Mouse (Mus musculus) stomach, embryonic 15.5 days (tissue): ENCODE results near the gene Nxnl1. TPM values are rescaled to one million over a fixed set of nuclear protein-coding genes. Genes with fewer than 3 reads are reported as not detected.

Experiments
- ATAC-seq: fragments of 200-750 bp; cut with Nextera tagmentation; 2 replicates; pipeline ENCODE4 v1.8.0; 2017; ENCODE audit warnings: low read depth, moderate number of reproducible peaks, moderate TSS enrichment; ENCODE audit not compliant: insufficient read depth, low FRiP score
- H3K27ac ChIP-seq: fragments of 300-500 bp; sonication (generic); 2 replicates; pipeline ENCODE4 v1.5.1; 2015; ENCODE audit warnings: mild to moderate bottlenecking, inconsistent platforms
- H3K27me3 ChIP-seq: fragments of 300-500 bp; sonication (generic); replicated peaks from 2 replicates; pipeline ENCODE4 v1.6.1; 2015; ENCODE audit warnings: inconsistent platforms
- H3K36me3 ChIP-seq: fragments of 300-500 bp; sonication (generic); 2 replicates; pipeline ENCODE4 v1.6.1; 2015; ENCODE audit warnings: inconsistent platforms
- H3K4me1 ChIP-seq: fragments of 300-500 bp; sonication (generic); 2 replicates; pipeline ENCODE4 v1.6.1; 2015; ENCODE audit warnings: inconsistent platforms
- H3K4me2 ChIP-seq: fragments of 300-500 bp; sonication (generic); 2 replicates; pipeline ENCODE4 v1.6.1; 2015; ENCODE audit warnings: mild to moderate bottlenecking, inconsistent platforms
- H3K4me3 ChIP-seq: fragments of 300-500 bp; sonication (generic); replicated peaks from 2 replicates; pipeline ENCODE4 v1.5.1; 2015; ENCODE audit warnings: inconsistent platforms
- H3K9ac ChIP-seq: fragments of 300-500 bp; sonication (generic); 2 replicates; pipeline ENCODE4 v1.6.1; 2015; ENCODE audit warnings: inconsistent platforms
- H3K9me3 ChIP-seq: fragments of 300-500 bp; sonication (generic); 2 replicates; pipeline ENCODE4 v1.6.1; 2016; ENCODE audit warnings: inconsistent platforms
- WGBS: fragments of 180-500 bp; shearing (Covaris S2); methylation state at CpG from one replicate; pipeline ENCODE4 v1.1.7; 2015; 5-methylcytosine and 5-hydroxymethylcytosine counted together
- polyA plus RNA-seq: library from polyadenylated mRNA; unstranded; fragments of >200 nt; fragmentation: Nextera tagmentation; extraction: Ambion mirVana; gene quantifications from 2 replicates; pipeline ENCODE4 v1.2.1, GENCODE M21; 2015

Nxnl1 gene
- polyA plus RNA-seq, 1 experiment from 2014 or later = 0.15 TPM

DNA sequence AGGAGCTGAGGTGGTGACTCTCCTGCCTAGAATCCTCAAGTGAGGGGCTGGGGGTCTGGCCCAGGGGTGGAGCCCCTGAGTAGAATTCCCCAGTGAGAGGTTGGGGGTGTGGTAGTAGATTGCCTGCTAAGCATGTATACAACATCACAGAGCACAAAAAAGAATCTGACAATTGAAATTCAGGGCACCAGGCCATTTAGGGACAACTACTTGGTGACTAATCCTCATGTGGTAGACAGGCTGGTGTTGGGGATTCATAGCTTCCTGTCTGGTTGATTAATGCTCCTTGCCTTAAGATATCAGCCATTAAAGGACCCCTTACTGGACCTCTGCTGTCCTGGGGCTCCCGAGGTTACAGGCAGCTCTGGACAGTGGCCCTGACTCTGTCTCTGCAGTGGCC lies 12.6 kb upstream of the Nxnl1 start:
- Histone ChIP-seq H3K9me3 (no peaks in the 10 kb centered on the region), H3K27me3 (no peaks in the 10 kb centered on the region), H3K36me3 (no peaks in the 10 kb centered on the region), H3K9ac (no peak overlapping the region), H3K4me1 (no peaks in the 10 kb centered on the region), H3K4me2 (no peak overlapping the region), H3K27ac (no peak overlapping the region), H3K4me3 (no peak overlapping the region)
- ATAC-seq = no peak
- 58% methylated on average over 1 of the region's 1 CpGs for WGBS

- H3K9ac ChIP-seq = no peak overlapping the region
- H3K36me3 ChIP-seq = no peaks in the 10 kb centered on the region
- no peak overlapping the region for H3K27ac ChIP-seq
- no peak for ATAC-seq
- H3K9me3 ChIP-seq = no peaks in the 10 kb centered on the region
- WGBS = 69% methylated on average over 4 of the region's 4 CpGs
- H3K4me2 ChIP-seq = no peak overlapping the region
- no peaks in the 10 kb centered on the region for H3K4me1 ChIP-seq
- H3K27me3 ChIP-seq = no peaks in the 10 kb centered on the region
- H3K4me3 ChIP-seq = no peak overlapping the region
Measured at GRCm38 (mm10) chr8:71577856-71578387, 11.5 kb upstream of the Nxnl1 start.

DNA sequence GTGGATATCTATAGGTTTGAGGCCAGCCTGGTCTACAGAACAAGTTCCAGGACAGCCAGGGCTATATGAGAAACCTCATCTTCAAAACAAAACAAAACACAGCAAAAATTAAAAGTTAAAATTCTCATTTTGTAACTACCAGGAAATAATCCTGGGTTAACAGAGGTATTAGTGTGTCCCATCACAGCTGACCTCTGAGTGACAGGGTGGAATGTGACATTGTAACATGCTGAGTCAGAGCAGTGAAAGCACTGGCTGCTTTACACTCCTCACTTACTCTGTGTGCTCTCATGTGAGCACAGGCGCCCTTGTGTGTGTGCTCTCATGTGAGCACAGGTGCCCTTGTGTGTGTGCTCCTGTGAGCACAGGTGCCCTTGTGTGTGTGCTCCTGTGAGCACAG lies 8.6 kb upstream of the Nxnl1 start:
- no peak for ATAC-seq
- Histone ChIP-seq H3K36me3 (no peaks in the 10 kb centered on the region), H3K4me2 (no peak overlapping the region), H3K4me1 (peaks cover 7% of the 10 kb centered on the region; the same call in 1 of the 2 replicates), H3K27ac (no peak overlapping the region), H3K27me3 (no peaks in the 10 kb centered on the region), H3K4me3 (no peak overlapping the region), H3K9ac (no peak overlapping the region), H3K9me3 (no peaks in the 10 kb centered on the region)
- WGBS = 57% methylated on average over 1 of the region's 1 CpGs

DNA sequence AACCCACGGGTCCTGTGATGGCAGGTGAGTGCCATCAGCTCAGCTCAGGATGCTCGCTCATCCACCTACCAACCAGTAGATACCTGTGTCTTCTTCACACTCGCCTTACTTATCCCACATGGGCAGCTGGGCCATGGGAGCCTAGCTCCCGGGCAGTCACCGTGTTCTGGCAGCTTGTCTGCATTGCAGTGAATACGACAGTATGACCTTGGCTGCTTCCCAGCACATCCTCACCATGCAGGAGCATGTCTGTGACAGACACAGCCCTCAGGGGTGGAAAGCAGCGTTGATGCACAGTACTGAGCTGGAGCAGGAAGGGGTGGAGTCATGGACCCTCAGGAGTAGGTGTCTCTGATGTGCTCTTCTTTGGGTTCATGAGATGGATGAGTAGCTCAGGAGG lies 8.0 kb upstream of the Nxnl1 start:
- no peak for ATAC-seq
- Histone ChIP-seq H3K27ac (no peak overlapping the region), H3K9me3 (no peaks in the 10 kb centered on the region), H3K4me1 (peaks cover 7% of the 10 kb centered on the region; the same call in 1 of the 2 replicates), H3K27me3 (no peaks in the 10 kb centered on the region), H3K9ac (no peak overlapping the region), H3K4me3 (no peak overlapping the region), H3K4me2 (no peak overlapping the region), H3K36me3 (no peaks in the 10 kb centered on the region)
- 70% methylated on average over 7 of the region's 7 CpGs for WGBS

GRCm38 (mm10) chr8:71572847-71573633 lies 6.6 kb upstream of the Nxnl1 start:
- Histone ChIP-seq H3K4me2 (no peak overlapping the region), H3K27me3 (no peaks in the 10 kb centered on the region), H3K36me3 (no peaks in the 10 kb centered on the region), H3K4me3 (no peak overlapping the region), H3K9me3 (no peaks in the 10 kb centered on the region), H3K4me1 (peaks cover 17% of the 10 kb centered on the region), H3K27ac (peak overlapping the region; percentile 52), H3K9ac (no peak overlapping the region)
- 63% methylated on average over 9 of the region's 9 CpGs for WGBS
- no peak for ATAC-seq

DNA sequence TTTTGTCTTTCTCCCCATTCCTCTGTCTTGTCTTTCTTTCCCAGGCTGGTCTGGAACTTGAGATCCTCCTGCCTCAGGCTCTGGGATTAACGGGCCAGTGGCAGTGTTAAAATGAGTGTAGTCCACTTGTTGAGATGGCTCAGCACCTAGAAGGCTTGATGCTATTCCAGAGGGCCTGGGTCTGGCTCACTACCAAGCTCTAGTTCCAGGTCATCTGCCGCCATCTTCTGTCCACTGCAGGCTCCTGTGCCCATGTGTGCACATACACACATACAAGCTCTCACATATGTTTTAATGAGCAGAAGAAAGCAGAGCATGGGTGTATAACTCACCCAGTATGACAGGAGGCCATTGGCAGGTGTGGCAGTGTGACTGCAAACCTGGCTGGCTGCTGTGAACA lies 5.7 kb upstream of the Nxnl1 start:
- H3K27me3 ChIP-seq = no peaks in the 10 kb centered on the region
- H3K4me2 ChIP-seq = no peak overlapping the region
- ATAC-seq = no peak
- peaks cover 17% of the 10 kb centered on the region for H3K4me1 ChIP-seq
- 0 out of 2 replicates have a peak overlapping the region, but pooled peaks have one; percentile 52 for H3K27ac ChIP-seq
- no peak overlapping the region for H3K9ac ChIP-seq
- WGBS = 86% methylated on average over 2 of the region's 2 CpGs
- no peak overlapping the region for H3K4me3 ChIP-seq
- H3K9me3 ChIP-seq = no peaks in the 10 kb centered on the region
- H3K36me3 ChIP-seq = no peaks in the 10 kb centered on the region

DNA sequence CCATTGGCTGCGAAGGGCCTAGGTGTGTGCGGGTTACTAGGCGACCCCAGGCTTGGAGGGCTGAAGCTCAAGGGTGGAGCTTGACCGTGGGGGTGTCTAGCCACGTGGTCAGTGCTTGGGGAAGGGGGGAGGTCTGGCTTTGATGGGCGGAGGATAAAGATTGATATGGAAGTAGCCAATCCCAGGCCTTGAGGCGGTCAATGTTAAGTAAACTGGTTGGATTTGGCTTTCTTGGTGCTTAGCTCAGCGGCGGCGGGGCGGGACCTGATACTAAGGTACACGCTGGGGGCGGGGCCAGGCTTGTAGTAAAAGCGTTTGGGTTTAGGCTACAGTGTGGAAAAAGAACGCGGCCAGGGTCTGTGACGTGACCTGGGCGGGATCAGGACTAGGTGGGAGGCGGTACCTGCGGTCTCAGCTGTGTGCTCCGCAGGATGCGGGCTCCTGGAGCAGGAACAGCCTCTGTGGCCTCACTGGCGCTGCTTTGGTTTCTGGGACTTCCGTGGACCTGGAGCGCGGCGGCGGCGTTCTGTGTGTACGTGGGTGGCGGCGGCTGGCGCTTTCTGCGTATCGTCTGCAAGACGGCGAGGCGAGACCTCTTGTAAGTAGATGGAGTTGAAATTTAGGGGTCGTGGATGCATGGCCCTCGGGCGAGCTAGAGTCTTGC lies 4.0 kb upstream of the Nxnl1 start:
- Histone ChIP-seq H3K4me1 (peaks cover 17% of the 10 kb centered on the region), H3K36me3 (no peaks in the 10 kb centered on the region), H3K4me3 (peak overlapping the region; percentile 67), H3K9ac (peak overlapping the region; percentile 47), H3K9me3 (no peaks in the 10 kb centered on the region), H3K4me2 (peak overlapping the region; percentile 88), H3K27me3 (no peaks in the 10 kb centered on the region), H3K27ac (peak overlapping the region; percentile 94)
- peak; percentile 91 for ATAC-seq
- WGBS = under 1% methylated on average over 41 of the region's 41 CpGs

GRCm38 (mm10) chr8:71569366-71570290 lies 3.2 kb upstream of the Nxnl1 start:
- no peaks in the 10 kb centered on the region for H3K27me3 ChIP-seq
- under 1% methylated on average over 51 of the region's 51 CpGs for WGBS

GRCm38 (mm10) chr8:71568941-71569340 lies 2.5 kb upstream of the Nxnl1 start:
- 32% methylated on average over 6 of the region's 6 CpGs for WGBS
- no peaks in the 10 kb centered on the region for H3K9me3 ChIP-seq
- no peaks in the 10 kb centered on the region for H3K27me3 ChIP-seq
- H3K4me1 ChIP-seq = peaks cover 17% of the 10 kb centered on the region
- peak overlapping the region; percentile 88 for H3K4me2 ChIP-seq
- H3K36me3 ChIP-seq = no peaks in the 10 kb centered on the region
- H3K9ac ChIP-seq = 0 out of 2 replicates have a peak overlapping the region, but pooled peaks have one; percentile 10
- ATAC-seq = no peak
- peak overlapping the region; percentile 67 for H3K4me3 ChIP-seq
- H3K27ac ChIP-seq = peak overlapping the region; percentile 94

More at GRCm38 (mm10) chr8:71569366-71570290, 3.2 kb upstream of the Nxnl1 start:
- peak overlapping the region; percentile 67 for H3K4me3 ChIP-seq
- peaks cover 17% of the 10 kb centered on the region for H3K4me1 ChIP-seq
- ATAC-seq = peak; percentile 74
- H3K4me2 ChIP-seq = peak overlapping the region; percentile 88
- peak overlapping the region; percentile 10; the same call in 1 of the 2 replicates for H3K9ac ChIP-seq
- peak overlapping the region; percentile 94 for H3K27ac ChIP-seq
- H3K9me3 ChIP-seq = no peaks in the 10 kb centered on the region
- no peaks in the 10 kb centered on the region for H3K36me3 ChIP-seq

DNA sequence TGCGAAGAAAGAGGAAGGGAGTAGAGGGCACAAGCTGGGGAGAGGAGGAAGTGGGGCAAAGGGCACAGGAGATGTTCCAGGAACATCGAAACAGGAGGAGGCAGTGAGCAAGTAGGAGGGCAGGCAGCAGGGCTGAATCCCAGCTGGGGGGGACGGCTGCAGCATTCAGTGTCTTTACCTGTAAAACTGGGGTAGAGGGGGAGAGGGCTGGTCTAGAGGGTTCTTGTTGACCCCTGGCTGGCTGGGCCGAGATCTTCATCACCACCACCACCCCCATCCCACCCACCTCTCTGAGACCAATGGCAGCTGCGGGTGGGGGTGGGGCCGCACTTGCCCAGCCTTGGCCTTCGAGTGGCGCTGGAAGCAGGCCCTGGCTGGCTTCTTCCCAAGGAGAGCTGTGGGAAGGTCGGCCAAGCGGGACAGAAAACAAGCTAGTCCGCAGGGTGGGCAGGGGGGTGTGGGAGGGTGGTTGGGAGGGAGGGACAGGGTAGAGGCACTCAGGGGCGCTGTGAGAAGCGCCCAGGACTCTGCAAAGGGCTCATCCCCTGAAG lies 2.1 kb upstream of the Nxnl1 start, which contains the start of gene Slc27a1:
Gene Slc27a1, plus strand, starts transcription at position 496 of the 551 bp plus-strand sequence.
- Histone ChIP-seq H3K27ac (peak within 1 kb of the TSS; percentile 94), H3K36me3 (no peaks in the 10 kb centered on the region), H3K9ac (peak within 1 kb of the TSS; percentile 10; the same call in 1 of the 2 replicates), H3K9me3 (no peaks in the 10 kb centered on the region), H3K4me3 (peak within 1 kb of the TSS; percentile 67), H3K4me1 (peaks cover 17% of the 10 kb centered on the region), H3K27me3 (no peaks in the 10 kb centered on the region), H3K4me2 (peak within 1 kb of the TSS; percentile 88)
- no peak for ATAC-seq
- 21% methylated on average over 13 of the region's 13 CpGs for WGBS

GRCm38 (mm10) chr8:71567587-71567986 lies 1.2 kb upstream of the Nxnl1 start:
- no peak for ATAC-seq
- Histone ChIP-seq H3K27me3 (peaks cover 1% of the 10 kb centered on the region; the same call in 1 of the 2 replicates), H3K4me2 (no peak overlapping the region), H3K9me3 (no peaks in the 10 kb centered on the region), H3K27ac (no peak overlapping the region), H3K36me3 (no peaks in the 10 kb centered on the region), H3K4me3 (no peak overlapping the region), H3K9ac (no peak overlapping the region), H3K4me1 (peaks cover 23% of the 10 kb centered on the region)
- 73% methylated on average over 7 of the region's 7 CpGs for WGBS
